Mouse (Mus musculus): Measurements from ENCODE around the gene Atp6v0e2. TPM values are rescaled to one million over a fixed set of nuclear protein-coding genes. Genes with fewer than 3 reads are reported as not detected.
"Not testable (repeated sequence)": the region's sequence is repeated elsewhere in the genome, so short reads cannot be mapped to it uniquely, and the experiment has no call there.

Atp6v0e2 gene
- polyA plus RNA-seq, 1 experiment = 35.5 TPM

GRCm38 (mm10) chr6:48508087-48508486 is 29.3 kb upstream of the Atp6v0e2 start:
- TF ChIP-seq POLR2A (IDR thresholded peaks at IDR 0.05; ENCODE audit: borderline replicate concordance, extremely low read depth, low read depth, low read length) (no peak), CTCF (IDR thresholded peaks at IDR 0.05; ENCODE audit: insufficient read depth, low read length) (no peak)
- WGBS = 63% methylated on average over 4 of the region's 4 CpGs
- H3K4me3 ChIP-seq (replicated peaks; ENCODE audit: extremely low read depth, low read depth, low read length) = no peak overlapping the region
- H3K4me1 ChIP-seq (ENCODE audit: control insufficient read depth, insufficient read depth, low read length) = peaks cover 2% of the 10 kb centered on the region
- no peak for DNase-seq

GRCm38 (mm10) chr6:48510426-48510825 is 27.0 kb upstream of the Atp6v0e2 start:
- no peak for TF ChIP-seq POLR2A (IDR thresholded peaks at IDR 0.05; ENCODE audit: borderline replicate concordance, extremely low read depth, low read depth, low read length)
- no peak for TF ChIP-seq CTCF (IDR thresholded peaks at IDR 0.05; ENCODE audit: insufficient read depth, low read length)

GRCm38 (mm10) chr6:48511861-48512260 is 25.6 kb upstream of the Atp6v0e2 start:
- Histone ChIP-seq H3K4me1 (ENCODE audit: control insufficient read depth, insufficient read depth, low read length) (no peaks in the 10 kb centered on the region), H3K4me3 (replicated peaks; ENCODE audit: extremely low read depth, low read depth, low read length) (no peak overlapping the region)
- TF ChIP-seq CTCF (IDR thresholded peaks at IDR 0.05; ENCODE audit: insufficient read depth, low read length) (no peak), POLR2A (IDR thresholded peaks at IDR 0.05; ENCODE audit: borderline replicate concordance, extremely low read depth, low read depth, low read length) (no peak)
- no peak for DNase-seq
- 76% methylated on average over 7 of the region's 7 CpGs for WGBS

More at GRCm38 (mm10) chr6:48510426-48510825, 27.0 kb upstream of the Atp6v0e2 start:
- 65% methylated on average over 4 of the region's 4 CpGs for WGBS
- H3K4me1 ChIP-seq (ENCODE audit: control insufficient read depth, insufficient read depth, low read length) = no peaks in the 10 kb centered on the region; the same call in 1 of the 2 replicates
- DNase-seq = no peak
- H3K4me3 ChIP-seq (replicated peaks; ENCODE audit: extremely low read depth, low read depth, low read length) = no peak overlapping the region

- not testable (repeated sequence) for DNase-seq; H3K4me1 ChIP-seq (ENCODE audit: control insufficient read depth, insufficient read depth, low read length); H3K4me3 ChIP-seq (replicated peaks; ENCODE audit: extremely low read depth, low read depth, low read length)
- WGBS = 95% methylated on average over 16 of the region's 16 CpGs
Observed at GRCm38 (mm10) chr6:48524882-48525281, 12.5 kb upstream of the Atp6v0e2 start.

GRCm38 (mm10) chr6:48527901-48528300 is 9.5 kb upstream of the Atp6v0e2 start:
- Histone ChIP-seq H3K4me1 (ENCODE audit: control insufficient read depth, insufficient read depth, low read length) (no peaks in the 10 kb centered on the region), H3K4me3 (replicated peaks; ENCODE audit: extremely low read depth, low read depth, low read length) (no peak overlapping the region)
- WGBS = 78% methylated on average over 9 of the region's 9 CpGs
- DNase-seq = no peak
- TF ChIP-seq CTCF (IDR thresholded peaks at IDR 0.05; ENCODE audit: insufficient read depth, low read length) = no peak
- no peak for TF ChIP-seq POLR2A (IDR thresholded peaks at IDR 0.05; ENCODE audit: borderline replicate concordance, extremely low read depth, low read depth, low read length)

GRCm38 (mm10) chr6:48529261-48529660 is 8.2 kb upstream of the Atp6v0e2 start:
- Histone ChIP-seq H3K4me1 (ENCODE audit: control insufficient read depth, insufficient read depth, low read length) (no peaks in the 10 kb centered on the region), H3K4me3 (replicated peaks; ENCODE audit: extremely low read depth, low read depth, low read length) (no peak overlapping the region)
- DNase-seq = no peak
- WGBS = 59% methylated on average over 14 of the region's 14 CpGs
- no peak for TF ChIP-seq POLR2A (IDR thresholded peaks at IDR 0.05; ENCODE audit: borderline replicate concordance, extremely low read depth, low read depth, low read length)
- no peak for TF ChIP-seq CTCF (IDR thresholded peaks at IDR 0.05; ENCODE audit: insufficient read depth, low read length)

- no peak overlapping the region for H3K4me3 ChIP-seq (replicated peaks; ENCODE audit: extremely low read depth, low read depth, low read length)
- no peak for TF ChIP-seq POLR2A (IDR thresholded peaks at IDR 0.05; ENCODE audit: borderline replicate concordance, extremely low read depth, low read depth, low read length)
- TF ChIP-seq CTCF (IDR thresholded peaks at IDR 0.05; ENCODE audit: insufficient read depth, low read length) = no peak
- 76% methylated on average over 16 of the region's 16 CpGs for WGBS
- no peaks in the 10 kb centered on the region for H3K4me1 ChIP-seq (ENCODE audit: control insufficient read depth, insufficient read depth, low read length)
- DNase-seq = no peak
Observed at GRCm38 (mm10) chr6:48529871-48530440, 7.5 kb upstream of the Atp6v0e2 start.

GRCm38 (mm10) chr6:48530862-48531261 is 6.6 kb upstream of the Atp6v0e2 start:
- no peaks in the 10 kb centered on the region for H3K4me1 ChIP-seq (ENCODE audit: control insufficient read depth, insufficient read depth, low read length)
- no peak for DNase-seq
- WGBS = 74% methylated on average over 2 of the region's 2 CpGs
- H3K4me3 ChIP-seq (replicated peaks; ENCODE audit: extremely low read depth, low read depth, low read length) = no peak overlapping the region
- TF ChIP-seq POLR2A (IDR thresholded peaks at IDR 0.05; ENCODE audit: borderline replicate concordance, extremely low read depth, low read depth, low read length) (no peak), CTCF (IDR thresholded peaks at IDR 0.05; ENCODE audit: insufficient read depth, low read length) (no peak)

- no peak for TF ChIP-seq POLR2A (IDR thresholded peaks at IDR 0.05; ENCODE audit: borderline replicate concordance, extremely low read depth, low read depth, low read length)
- no peak for TF ChIP-seq CTCF (IDR thresholded peaks at IDR 0.05; ENCODE audit: insufficient read depth, low read length)
- H3K4me1 ChIP-seq (ENCODE audit: control insufficient read depth, insufficient read depth, low read length) = peaks cover 4% of the 10 kb centered on the region; the same call in 1 of the 2 replicates
- no peak for DNase-seq
- WGBS = 72% methylated on average over 2 of the region's 2 CpGs
- H3K4me3 ChIP-seq (replicated peaks; ENCODE audit: extremely low read depth, low read depth, low read length) = no peak overlapping the region
Observed at GRCm38 (mm10) chr6:48533475-48533874, 3.9 kb upstream of the Atp6v0e2 start.

- peaks cover 4% of the 10 kb centered on the region; the same call in 1 of the 2 replicates for H3K4me1 ChIP-seq (ENCODE audit: control insufficient read depth, insufficient read depth, low read length)
- TF ChIP-seq POLR2A (IDR thresholded peaks at IDR 0.05; ENCODE audit: borderline replicate concordance, extremely low read depth, low read depth, low read length) (no peak), CTCF (IDR thresholded peaks at IDR 0.05; ENCODE audit: insufficient read depth, low read length) (no peak)
- no peak overlapping the region for H3K4me3 ChIP-seq (replicated peaks; ENCODE audit: extremely low read depth, low read depth, low read length)
- no peak for DNase-seq
- 82% methylated on average over 8 of the region's 8 CpGs for WGBS
Observed at GRCm38 (mm10) chr6:48534913-48535312, 2.5 kb upstream of the Atp6v0e2 start.
